ENCODE assay signal across 16 mouse cellular contexts in genomic region chr4:45739696-45740095, GRCm38 (mm10). TPM values are rescaled to one million over a fixed set of nuclear protein-coding genes. Genes with fewer than 3 reads are reported as not detected.
A peak's percentile ranks its signal among the peaks of the same experiment; 100 is the strongest.
DNase-seq lines count a peak whose midpoint lies in the region; ATAC-seq and TF ChIP-seq lines count a peak whose summit lies in the region.
"Had no signal": no experiment of that assay in that cellular context is flagged by ENCODE, and none has a peak within 500 bp of the region (broad histone marks: within the 10 kb centered on the region; RNA-seq: fewer than 3 reads in every experiment).

No protein-coding gene starts in this region.

- TF ChIP-seq CTCF in liver, adult 2 months (IDR thresholded peaks at IDR 0.05; ENCODE audit: low read depth, low read length) = no peak

- ATAC-seq in heart, embryonic 12.5 days (ENCODE audit: insufficient number of reproducible peaks, low FRiP score) = no peak
- no peak for ATAC-seq in liver, embryonic 12.5 days
- ATAC-seq in intestine, embryonic 16.5 days = no peak
- ATAC-seq: inflammation-experienced regulatory T-cells, adult 6 months had no signal

- peaks cover 8% of the 10 kb centered on the region for H3K27me3 ChIP-seq in heart, embryonic 12.5 days (replicated peaks)
- no peaks in the 10 kb centered on the region for H3K27me3 ChIP-seq in liver, adult 2 months (ENCODE audit: control insufficient read depth, insufficient read depth, low read length)
- peaks cover 38% of the 10 kb centered on the region for H3K27me3 ChIP-seq in liver, embryonic 12.5 days (replicated peaks)
- no peaks in the 10 kb centered on the region for H3K27me3 ChIP-seq in intestine, embryonic 16.5 days (replicated peaks; ENCODE audit: control insufficient read depth, insufficient read depth, low read length)
- H3K27me3 ChIP-seq: CH12.LX; forebrain, embryonic 13.5 days; heart, embryonic 15.5 days had no signal

- no peaks in the 10 kb centered on the region for H3K36me3 ChIP-seq in heart, embryonic 12.5 days
- no peaks in the 10 kb centered on the region for H3K36me3 ChIP-seq in liver, adult 2 months (ENCODE audit: control insufficient read depth, insufficient read depth, low read length)
- H3K36me3 ChIP-seq in liver, embryonic 12.5 days = no peaks in the 10 kb centered on the region
- H3K36me3 ChIP-seq in intestine, embryonic 16.5 days (ENCODE audit: control insufficient read depth, insufficient read depth, low read length) = no peaks in the 10 kb centered on the region
- H3K36me3 ChIP-seq: embryonic facial prominence, embryonic 13.5 days; heart, embryonic 15.5 days had no signal

- no peak overlapping the region for H3K9ac ChIP-seq in heart, embryonic 12.5 days
- H3K9ac ChIP-seq in liver, adult 2 months (ENCODE audit: low read depth, low read length) = no peak overlapping the region
- no peak overlapping the region for H3K9ac ChIP-seq in liver, embryonic 12.5 days
- H3K9ac ChIP-seq in intestine, embryonic 16.5 days (ENCODE audit: low read depth, low read length) = no peak overlapping the region
- H3K9ac ChIP-seq: embryonic facial prominence, embryonic 13.5 days; forebrain, embryonic 13.5 days; heart, embryonic 15.5 days had no signal

- 69% methylated on average over 3 of the region's 3 CpGs for WGBS in heart, embryonic 12.5 days
- WGBS in liver, adult 2 months = 15% methylated on average over 3 of the region's 3 CpGs
- WGBS in liver, embryonic 12.5 days (ENCODE audit: insufficient replicate concordance) = 56% methylated on average over 3 of the region's 3 CpGs
- 56% methylated on average over 3 of the region's 3 CpGs for WGBS in intestine, embryonic 16.5 days

- TF ChIP-seq POLR2A in liver, adult 2 months (IDR thresholded peaks at IDR 0.05; ENCODE audit: extremely low read depth, insufficient read depth, low read length) = no peak

- peaks cover 11% of the 10 kb centered on the region for H3K4me1 ChIP-seq in heart, embryonic 12.5 days (replicated peaks)
- H3K4me1 ChIP-seq in liver, adult 2 months (ENCODE audit: control insufficient read depth, insufficient read depth, low read length) = peaks cover 2% of the 10 kb centered on the region; the same call in 1 of the 2 replicates
- H3K4me1 ChIP-seq in liver, embryonic 12.5 days = peaks cover 5% of the 10 kb centered on the region
- H3K4me1 ChIP-seq in intestine, embryonic 16.5 days (ENCODE audit: control insufficient read depth, insufficient read depth, low read length) = no peaks in the 10 kb centered on the region

- no peak overlapping the region for H3K27ac ChIP-seq in heart, embryonic 12.5 days (ENCODE audit: poor library complexity, severe bottlenecking)
- no peak overlapping the region for H3K27ac ChIP-seq in liver, adult 2 months (replicated peaks; ENCODE audit: insufficient read depth, low read depth, low read length)
- no peak overlapping the region for H3K27ac ChIP-seq in liver, embryonic 12.5 days
- H3K27ac ChIP-seq in intestine, embryonic 16.5 days (ENCODE audit: low read length) = no peak overlapping the region
- H3K27ac ChIP-seq: embryonic facial prominence, embryonic 13.5 days; heart, embryonic 15.5 days had no signal

- no peak overlapping the region for H3K4me3 ChIP-seq in heart, embryonic 12.5 days
- H3K4me3 ChIP-seq in liver, adult 2 months (ENCODE audit: insufficient read depth, low read depth, low read length) = no peak overlapping the region
- H3K4me3 ChIP-seq in liver, embryonic 12.5 days = no peak overlapping the region
- H3K4me3 ChIP-seq in intestine, embryonic 16.5 days (ENCODE audit: low read length) = no peak overlapping the region
- H3K4me3 ChIP-seq: embryonic facial prominence, embryonic 13.5 days; forebrain, embryonic 13.5 days; heart, embryonic 15.5 days; myocyte had no signal

- H3K79me2 ChIP-seq in liver, adult 2 months (ENCODE audit: control insufficient read depth, insufficient read depth, low read length) = no peaks in the 10 kb centered on the region

- H3K4me2 ChIP-seq in heart, embryonic 12.5 days = no peak overlapping the region
- H3K4me2 ChIP-seq in liver, embryonic 12.5 days = no peak overlapping the region
- no peak overlapping the region for H3K4me2 ChIP-seq in intestine, embryonic 16.5 days (ENCODE audit: low read depth, low read length)
- H3K4me2 ChIP-seq: embryonic facial prominence, embryonic 13.5 days; forebrain, embryonic 13.5 days; heart, embryonic 15.5 days had no signal

- DNase-seq in adrenal gland, postnatal 10 days = peak; percentile 24
- no peak for DNase-seq in adrenal gland, postnatal 14 days
- peak; percentile 65 to 75 for DNase-seq in heart, adult 18-20 months
- DNase-seq in liver, adult 2 months (ENCODE audit: extremely low read depth, low read depth, low spot score) = peak; percentile 98
- DNase-seq in lung, postnatal 14 days = peak; percentile 31
- DNase-seq: right cerebral cortex, adult 18-20 months; thymus, postnatal 14 days had no signal

- H3K9me3 ChIP-seq in heart, embryonic 12.5 days (replicated peaks) = no peaks in the 10 kb centered on the region
- no peaks in the 10 kb centered on the region for H3K9me3 ChIP-seq in liver, embryonic 12.5 days (replicated peaks)
- H3K9me3 ChIP-seq in intestine, embryonic 16.5 days (ENCODE audit: control insufficient read depth, low read length) = no peaks in the 10 kb centered on the region
- H3K9me3 ChIP-seq: embryonic facial prominence, embryonic 13.5 days; forebrain, embryonic 13.5 days; heart, embryonic 15.5 days had no signal

RNA-seq across cellular contexts. Expression of gene Aldh1b1, which starts 59.1 kb away (rescaled TPM):
- 10 to 100 TPM; 22.1 to 28.1 TPM for total RNA-seq in adrenal gland, postnatal 10 days (2021)
- 10.2 and 34.6 TPM in 2 replicates for total RNA-seq in adrenal gland, postnatal 14 days (2021)
- total RNA-seq in heart, adult 18-20 months (2021) = 10 to 100 TPM; 12.6 to 14.6 TPM
- 104 and 107 TPM in 2 replicates for polyA plus RNA-seq in heart, embryonic 12.5 days (2016; fragmentation: Nextera tagmentation; extraction: Ambion mirVana)
- 80.3 and 156 TPM in 2 replicates for total RNA-seq in liver, adult 2 months (2014; rRNA removed)
- 96.4 and 108 TPM in 2 replicates for polyA plus RNA-seq in liver, adult 2 months (2012; rRNA removed)
- 29.0 and 30.8 TPM in 2 replicates for polyA plus RNA-seq in liver, embryonic 12.5 days (2016; fragmentation: Nextera tagmentation; extraction: Ambion mirVana)
- 638 and 702 TPM in 2 replicates for polyA plus RNA-seq in intestine, embryonic 16.5 days (2015; fragmentation: Nextera tagmentation; extraction: Ambion mirVana)
